Mouse (Mus musculus) megakaryocyte progenitor cell, adult 5-6 weeks (primary cell): Measurements from ENCODE around the gene Mrps18b. TPM values are rescaled to one million over a fixed set of nuclear protein-coding genes. Genes with fewer than 3 reads are reported as not detected.

Source experiments
- total RNA-seq, 2 experiments: library from RNA; stranded (forward) in 1 of 2; stranded (reverse) in 1 of 2; fragments of 157-497, 149-512 nt in 1 of 2; fragments of 200-1000 nt in 1 of 2; gene quantifications; 2 replicates each; pipeline versions ENCODE4 v1.2.3 to v1.2.4; 2015 to 2017

Mrps18b gene
- total RNA-seq, 2 experiments from 2014 or later, result 76.4 to 142 TPM

Other genes with a start within 250 kb of the Mrps18b start
- 5.7 and 11.4 TPM in 2 replicates for gene Vars2, start 248.8 kb downstream of the Mrps18b start, total RNA-seq (2015)
- gene Vars2, start 248.8 kb downstream of the Mrps18b start, total RNA-seq (2017), result 12.7 and 14.9 TPM in 2 replicates
- gene Gtf2h4, start 242.7 kb downstream of the Mrps18b start, total RNA-seq (2015), result 26.2 and 31.8 TPM in 2 replicates
- gene Gtf2h4, start 242.7 kb downstream of the Mrps18b start, total RNA-seq (2017), result 24.8 and 29.5 TPM in 2 replicates
- gene Ddr1, start 211.8 kb downstream of the Mrps18b start, total RNA-seq (2015), result 0.15 TPM in 1 of 2 replicates, not detected in the other
- gene Ddr1, start 211.8 kb downstream of the Mrps18b start, total RNA-seq (2017), result 0.25 TPM in 1 of 2 replicates, not detected in the other
- gene Ier3, start 94.7 kb downstream of the Mrps18b start, total RNA-seq (2015), result 28.1 and 41.7 TPM in 2 replicates
- 24.6 and 33.1 TPM in 2 replicates for gene Ier3, start 94.7 kb downstream of the Mrps18b start, total RNA-seq (2017)
- 52.9 and 58.3 TPM in 2 replicates for gene Flot1, start 93.2 kb downstream of the Mrps18b start, total RNA-seq (2015)
- 65.1 and 74.4 TPM in 2 replicates for gene Flot1, start 93.2 kb downstream of the Mrps18b start, total RNA-seq (2017)
- gene Tubb5, start 78.1 kb downstream of the Mrps18b start, total RNA-seq (2015), result 871 and 938 TPM in 2 replicates
- 947 and 991 TPM in 2 replicates for gene Tubb5, start 78.1 kb downstream of the Mrps18b start, total RNA-seq (2017)
- 77.6 and 77.8 TPM in 2 replicates for gene Mdc1, start 74.9 kb downstream of the Mrps18b start, total RNA-seq (2015)
- 17.5 and 17.6 TPM in 2 replicates for gene Mdc1, start 74.9 kb downstream of the Mrps18b start, total RNA-seq (2017)
- 47.4 and 64.5 TPM in 2 replicates for gene Nrm, start 55.1 kb downstream of the Mrps18b start, total RNA-seq (2015)
- 43.1 and 50.1 TPM in 2 replicates for gene Nrm, start 55.1 kb downstream of the Mrps18b start, total RNA-seq (2017)
- gene Ppp1r18, start 50.8 kb downstream of the Mrps18b start, total RNA-seq (2015), result 49.8 and 60.9 TPM in 2 replicates
- 17.4 and 20.5 TPM in 2 replicates for gene Ppp1r18, start 50.8 kb downstream of the Mrps18b start, total RNA-seq (2017)
- gene Dhx16, start 36.6 kb downstream of the Mrps18b start, total RNA-seq (2015), result 100 and 110 TPM in 2 replicates
- 78.2 and 82.0 TPM in 2 replicates for gene Dhx16, start 36.6 kb downstream of the Mrps18b start, total RNA-seq (2017)
- 38.8 and 51.8 TPM in 2 replicates for gene 2310061I04Rik, start 19.0 kb downstream of the Mrps18b start, total RNA-seq (2015)
- 4.5 and 7.5 TPM in 2 replicates for gene 2310061I04Rik, start 19.0 kb downstream of the Mrps18b start, total RNA-seq (2017)
- 6.0 and 8.8 TPM in 2 replicates for gene Atat1, start 6.3 kb downstream of the Mrps18b start, total RNA-seq (2015)
- 4.6 and 10.7 TPM in 2 replicates for gene Atat1, start 6.3 kb downstream of the Mrps18b start, total RNA-seq (2017)
- gene Ppp1r10, start within 50 bp of the Mrps18b start, total RNA-seq (2015), result 75.7 and 80.1 TPM in 2 replicates
- gene Ppp1r10, start within 50 bp of the Mrps18b start, total RNA-seq (2017), result 121 and 126 TPM in 2 replicates
- 46.1 and 50.1 TPM in 2 replicates for gene Abcf1, start 53.4 kb upstream of the Mrps18b start, total RNA-seq (2015)
- gene Abcf1, start 53.4 kb upstream of the Mrps18b start, total RNA-seq (2017), result 150 and 251 TPM in 2 replicates
- gene Gnl1, start 63.5 kb upstream of the Mrps18b start, total RNA-seq (2015), result 10.0 and 12.4 TPM in 2 replicates
- gene Gnl1, start 63.5 kb upstream of the Mrps18b start, total RNA-seq (2017), result 18.5 and 27.3 TPM in 2 replicates
- gene Prr3, start 63.8 kb upstream of the Mrps18b start, total RNA-seq (2015), result 18.5 and 20.3 TPM in 2 replicates
- gene Prr3, start 63.8 kb upstream of the Mrps18b start, total RNA-seq (2017), result 11.9 and 13.3 TPM in 2 replicates
- 2.5 and 2.7 TPM in 2 replicates for gene H2-T24, start 104.2 kb upstream of the Mrps18b start, total RNA-seq (2015)
- 12.6 and 13.0 TPM in 2 replicates for gene H2-T24, start 104.2 kb upstream of the Mrps18b start, total RNA-seq (2017)
- gene H2-T23, start 116.5 kb upstream of the Mrps18b start, total RNA-seq (2015), result 57.1 and 77.2 TPM in 2 replicates
- gene H2-T23, start 116.5 kb upstream of the Mrps18b start, total RNA-seq (2017), result 65.6 and 67.5 TPM in 2 replicates
- 31.2 and 31.9 TPM in 2 replicates for gene H2-T22, start 126.4 kb upstream of the Mrps18b start, total RNA-seq (2015)
- gene H2-T22, start 126.4 kb upstream of the Mrps18b start, total RNA-seq (2017), result 37.9 and 39.7 TPM in 2 replicates
- not detected in 2 replicates for gene Gm6034, start 126.6 kb upstream of the Mrps18b start, total RNA-seq (2015)
- gene Gm6034, start 126.6 kb upstream of the Mrps18b start, total RNA-seq (2017), result not detected in 2 replicates
- not detected in 2 replicates for gene Gm11127, start 142.0 kb upstream of the Mrps18b start, total RNA-seq (2015)
- gene Gm11127, start 142.0 kb upstream of the Mrps18b start, total RNA-seq (2017), result not detected in 2 replicates
- gene Gm19684, start 205.3 kb upstream of the Mrps18b start, total RNA-seq (2015), result 0.35 and 0.71 TPM in 2 replicates
- gene Gm19684, start 205.3 kb upstream of the Mrps18b start, total RNA-seq (2017), result not detected in 2 replicates
- not detected in 2 replicates for gene Gm7030, start 213.0 kb upstream of the Mrps18b start, total RNA-seq (2015)
- not detected in 2 replicates for gene Gm7030, start 213.0 kb upstream of the Mrps18b start, total RNA-seq (2017)